Mouse (Mus musculus): Measurements from ENCODE around the gene Klrb1b.

DNA sequence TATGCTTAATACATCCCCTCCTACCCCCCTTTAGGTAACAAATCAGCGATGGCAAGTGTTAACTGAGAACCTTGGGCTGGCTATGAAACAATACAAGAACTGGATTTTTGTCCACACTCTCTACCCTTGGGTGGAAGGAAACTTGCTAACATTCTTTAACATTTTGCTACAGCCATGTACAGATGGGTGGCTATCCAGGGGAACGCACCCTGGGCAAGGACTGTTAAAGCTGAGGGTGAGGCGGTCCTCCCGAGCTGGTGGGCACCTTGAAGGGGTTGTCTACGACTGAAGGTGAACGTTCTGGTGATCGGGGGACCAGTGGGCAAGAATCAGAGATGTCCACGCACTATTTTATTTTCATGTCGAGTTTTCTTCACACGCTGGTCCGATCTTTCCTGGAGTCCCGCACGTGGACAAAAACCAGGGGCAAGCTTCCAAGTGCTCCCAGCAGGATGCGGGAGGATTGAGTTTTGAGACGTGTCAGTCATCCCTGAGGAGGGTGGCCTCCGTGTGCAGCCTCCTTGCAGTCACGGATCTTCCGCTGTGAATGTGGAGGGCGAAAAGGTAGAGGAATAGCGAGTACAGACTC lies 16.3 kb upstream of the Klrb1b start:
- no peak for TF ChIP-seq CTCF (IDR thresholded peaks at IDR 0.05; ENCODE audit: low read depth)
- no peak for TF ChIP-seq EP300 (IDR thresholded peaks at IDR 0.05; ENCODE audit: low read depth)
